Mouse (Mus musculus): ENCODE results near the gene 4933427D14Rik. TPM values are rescaled to one million over a fixed set of nuclear protein-coding genes. Genes with fewer than 3 reads are reported as not detected.

The 4933427D14Rik gene
- polyA plus RNA-seq, 1 experiment from 2014 or later = 25.7 TPM

- Histone ChIP-seq H3K4me1 (peaks cover 12% of the 10 kb centered on the region), H3K9ac (no peak overlapping the region), H3K9me3 (no peaks in the 10 kb centered on the region), H3K27ac (peak overlapping the region; percentile 59), H3K27me3 (no peaks in the 10 kb centered on the region), H3K4me2 (no peak overlapping the region), H3K4me3 (replicated peaks) (no peak overlapping the region), H3K36me3 (replicated peaks) (peaks cover 57% of the 10 kb centered on the region)
- ATAC-seq (ENCODE audit: low FRiP score) = no peak
- WGBS = 63% methylated on average over 11 of the region's 11 CpGs
Measured at GRCm38 (mm10) chr11:72155186-72155980, 51.9 kb downstream of the 4933427D14Rik start.

GRCm38 (mm10) chr11:72153122-72153862 lies 54.0 kb downstream of the 4933427D14Rik start:
- peaks cover 44% of the 10 kb centered on the region for H3K36me3 ChIP-seq (replicated peaks)
- WGBS = 82% methylated on average over 12 of the region's 12 CpGs
- no peak overlapping the region for H3K9ac ChIP-seq
- H3K4me2 ChIP-seq = no peak overlapping the region
- no peaks in the 10 kb centered on the region for H3K27me3 ChIP-seq
- no peaks in the 10 kb centered on the region for H3K9me3 ChIP-seq
- H3K4me3 ChIP-seq (replicated peaks) = no peak overlapping the region
- peaks cover 19% of the 10 kb centered on the region for H3K4me1 ChIP-seq
- ATAC-seq (ENCODE audit: low FRiP score) = no peak
- no peak overlapping the region for H3K27ac ChIP-seq

- Histone ChIP-seq H3K27ac (no peak overlapping the region), H3K4me1 (peaks cover 31% of the 10 kb centered on the region), H3K4me3 (replicated peaks) (no peak overlapping the region), H3K9me3 (no peaks in the 10 kb centered on the region), H3K4me2 (no peak overlapping the region), H3K9ac (no peak overlapping the region), H3K27me3 (0 out of 2 replicates have a peak, but pooled peaks cover 3% of the 10 kb centered on the region), H3K36me3 (replicated peaks) (peaks cover 26% of the 10 kb centered on the region)
- no peak for ATAC-seq (ENCODE audit: low FRiP score)
- WGBS = 42% methylated on average over 2 of the region's 2 CpGs
Measured at GRCm38 (mm10) chr11:72151120-72151519, 56.1 kb downstream of the 4933427D14Rik start.

GRCm38 (mm10) chr11:72147910-72148309 lies 59.3 kb downstream of the 4933427D14Rik start:
- H3K27ac ChIP-seq = peak overlapping the region; percentile 25; the same call in 1 of the 2 replicates
- peaks cover 25% of the 10 kb centered on the region for H3K27me3 ChIP-seq
- peaks cover 34% of the 10 kb centered on the region for H3K4me1 ChIP-seq
- 14% methylated on average over 3 of the region's 3 CpGs for WGBS
- H3K4me2 ChIP-seq = no peak overlapping the region
- H3K9ac ChIP-seq = no peak overlapping the region
- peak; percentile 70; the same call in 1 of the 2 replicates for ATAC-seq (ENCODE audit: low FRiP score)
- H3K9me3 ChIP-seq = no peaks in the 10 kb centered on the region
- H3K4me3 ChIP-seq (replicated peaks) = no peak overlapping the region
- H3K36me3 ChIP-seq (replicated peaks) = peaks cover 3% of the 10 kb centered on the region; the same call in 1 of the 2 replicates

GRCm38 (mm10) chr11:72145877-72146248 lies 61.4 kb downstream of the 4933427D14Rik start:
- WGBS = 81% methylated on average over 1 of the region's 1 CpGs
- no peak overlapping the region for H3K4me2 ChIP-seq
- no peaks in the 10 kb centered on the region for H3K36me3 ChIP-seq (replicated peaks)
- H3K9me3 ChIP-seq = no peaks in the 10 kb centered on the region
- no peak overlapping the region for H3K27ac ChIP-seq
- ATAC-seq (ENCODE audit: low FRiP score) = no peak
- peaks cover 36% of the 10 kb centered on the region for H3K4me1 ChIP-seq
- H3K4me3 ChIP-seq (replicated peaks) = no peak overlapping the region
- H3K27me3 ChIP-seq = peaks cover 42% of the 10 kb centered on the region
- H3K9ac ChIP-seq = no peak overlapping the region

- WGBS = 12% methylated on average over 2 of the region's 2 CpGs
Measured at GRCm38 (mm10) chr11:72145182-72145876, 61.9 kb downstream of the 4933427D14Rik start.

GRCm38 (mm10) chr11:72142889-72143288 lies 64.4 kb downstream of the 4933427D14Rik start:
- Histone ChIP-seq H3K27me3 (peaks cover 60% of the 10 kb centered on the region), H3K4me1 (peaks cover 26% of the 10 kb centered on the region), H3K4me2 (no peak overlapping the region), H3K9ac (no peak overlapping the region), H3K27ac (no peak overlapping the region), H3K9me3 (no peaks in the 10 kb centered on the region), H3K4me3 (replicated peaks) (no peak overlapping the region), H3K36me3 (replicated peaks) (no peaks in the 10 kb centered on the region)
- 48% methylated on average over 10 of the region's 10 CpGs for WGBS
- ATAC-seq (ENCODE audit: low FRiP score) = no peak

More at GRCm38 (mm10) chr11:72145182-72145876, 61.9 kb downstream of the 4933427D14Rik start:
- no peak overlapping the region for H3K9ac ChIP-seq
- peaks cover 36% of the 10 kb centered on the region for H3K4me1 ChIP-seq
- H3K4me2 ChIP-seq = no peak overlapping the region
- H3K27me3 ChIP-seq = peaks cover 42% of the 10 kb centered on the region
- no peaks in the 10 kb centered on the region for H3K9me3 ChIP-seq
- no peaks in the 10 kb centered on the region for H3K36me3 ChIP-seq (replicated peaks)
- no peak overlapping the region for H3K27ac ChIP-seq
- no peak overlapping the region for H3K4me3 ChIP-seq (replicated peaks)
- no peak for ATAC-seq (ENCODE audit: low FRiP score)

GRCm38 (mm10) chr11:72140198-72140597 lies 67.1 kb downstream of the 4933427D14Rik start:
- H3K4me3 ChIP-seq (replicated peaks) = no peak overlapping the region
- H3K9ac ChIP-seq = no peak overlapping the region
- no peaks in the 10 kb centered on the region for H3K9me3 ChIP-seq
- H3K27ac ChIP-seq = no peak overlapping the region
- H3K4me2 ChIP-seq = no peak overlapping the region
- peaks cover 21% of the 10 kb centered on the region for H3K4me1 ChIP-seq
- no peaks in the 10 kb centered on the region for H3K36me3 ChIP-seq (replicated peaks)
- peaks cover 84% of the 10 kb centered on the region for H3K27me3 ChIP-seq
- ATAC-seq (ENCODE audit: low FRiP score) = no peak
- WGBS = 75% methylated on average over 6 of the region's 6 CpGs

- no peak for ATAC-seq (ENCODE audit: low FRiP score)
- Histone ChIP-seq H3K4me2 (peak overlapping the region; percentile 100), H3K9ac (peak overlapping the region; percentile 71), H3K27ac (no peak overlapping the region), H3K9me3 (no peaks in the 10 kb centered on the region), H3K4me1 (peaks cover 14% of the 10 kb centered on the region), H3K4me3 (replicated peaks) (peak overlapping the region; percentile 65), H3K36me3 (replicated peaks) (no peaks in the 10 kb centered on the region), H3K27me3 (peaks cover 87% of the 10 kb centered on the region)
- WGBS = 17% methylated on average over 11 of the region's 11 CpGs
Measured at GRCm38 (mm10) chr11:72136231-72136982, 70.9 kb downstream of the 4933427D14Rik start.

- Histone ChIP-seq H3K4me3 (replicated peaks) (peak within 1 kb of the TSS; percentile 65), H3K4me1 (peaks cover 14% of the 10 kb centered on the region), H3K36me3 (replicated peaks) (no peaks in the 10 kb centered on the region), H3K27ac (no peak within 1 kb of the TSS), H3K9ac (peak within 1 kb of the TSS; percentile 71), H3K4me2 (peak within 1 kb of the TSS; percentile 100), H3K27me3 (peaks cover 90% of the 10 kb centered on the region), H3K9me3 (no peaks in the 10 kb centered on the region)
- peak; percentile 52 for ATAC-seq (ENCODE audit: low FRiP score)
- under 1% methylated on average over 95 of the region's 107 CpGs for WGBS
Measured at GRCm38 (mm10) chr11:72135383-72136158, 71.7 kb downstream of the 4933427D14Rik start, which contains the start of gene Pitpnm3. Gene Pitpnm3, minus strand, starts transcription at chr11:72135778.

Data from forebrain, embryonic 12.5 days (tissue).